Mouse (Mus musculus) cerebral cortex, adult 2 months (tissue): Measurements from ENCODE around the gene Nrxn3.

Experiments
- WGBS: fragments of 180-500 bp; shearing (Covaris S2); methylation state at CpG from one replicate; pipeline ENCODE4 v1.1.7; 2018; 5-methylcytosine and 5-hydroxymethylcytosine counted together

Nrxn3 gene

GRCm38 (mm10) chr12:88812173-88812572, 89.5 kb downstream of the Nrxn3 start:
- WGBS, result 29% methylated on average over 5 of the region's 5 CpGs

- WGBS, result 55% methylated on average over 5 of the region's 5 CpGs
Measured at GRCm38 (mm10) chr12:88816865-88817264, 94.2 kb downstream of the Nrxn3 start.

- 86% methylated on average over 4 of the region's 4 CpGs for WGBS
Measured at GRCm38 (mm10) chr12:88818622-88819334, 96.1 kb downstream of the Nrxn3 start.

- WGBS, result 75% methylated on average over 5 of the region's 5 CpGs
Measured at GRCm38 (mm10) chr12:88819335-88819709, 96.6 kb downstream of the Nrxn3 start.

- WGBS, result 53% methylated on average over 3 of the region's 3 CpGs
Measured at GRCm38 (mm10) chr12:88820131-88820530, 97.5 kb downstream of the Nrxn3 start.

GRCm38 (mm10) chr12:88830851-88831250, 108.2 kb downstream of the Nrxn3 start:
- 45% methylated on average over 1 of the region's 1 CpGs for WGBS

- 60% methylated on average over 2 of the region's 2 CpGs for WGBS
Measured at GRCm38 (mm10) chr12:88835821-88836220, 113.1 kb downstream of the Nrxn3 start.

- 72% methylated on average over 7 of the region's 7 CpGs for WGBS
Measured at GRCm38 (mm10) chr12:88839724-88840123, 117.0 kb downstream of the Nrxn3 start.

GRCm38 (mm10) chr12:88841350-88841749, 118.7 kb downstream of the Nrxn3 start:
- WGBS, result 52% methylated on average over 6 of the region's 6 CpGs

- 44% methylated on average over 6 of the region's 6 CpGs for WGBS
Measured at GRCm38 (mm10) chr12:88850400-88851179, 127.9 kb downstream of the Nrxn3 start.

- 64% methylated on average over 4 of the region's 4 CpGs for WGBS
Measured at GRCm38 (mm10) chr12:88854039-88854438, 131.4 kb downstream of the Nrxn3 start.

- WGBS, result 50% methylated on average over 2 of the region's 2 CpGs
Measured at GRCm38 (mm10) chr12:88857701-88858100, 135.0 kb downstream of the Nrxn3 start.

- 58% methylated on average over 6 of the region's 6 CpGs for WGBS
Measured at GRCm38 (mm10) chr12:88859456-88860345, 137.0 kb downstream of the Nrxn3 start.

GRCm38 (mm10) chr12:88860397-88860796, 137.7 kb downstream of the Nrxn3 start:
- 63% methylated on average over 4 of the region's 4 CpGs for WGBS

- 64% methylated on average over 4 of the region's 4 CpGs for WGBS
Measured at GRCm38 (mm10) chr12:88863069-88863468, 140.4 kb downstream of the Nrxn3 start.

- WGBS, result 70% methylated on average over 1 of the region's 1 CpGs
Measured at GRCm38 (mm10) chr12:88897331-88897730, 174.7 kb downstream of the Nrxn3 start.

GRCm38 (mm10) chr12:88900014-88900727, 177.5 kb downstream of the Nrxn3 start:
- WGBS, result 55% methylated on average over 7 of the region's 7 CpGs

- WGBS, result 14% methylated on average over 1 of the region's 1 CpGs
Measured at GRCm38 (mm10) chr12:88900728-88901080, 178.0 kb downstream of the Nrxn3 start.

GRCm38 (mm10) chr12:88910761-88911160, 188.1 kb downstream of the Nrxn3 start:
- WGBS, result 55% methylated on average over 2 of the region's 2 CpGs

- WGBS, result 64% methylated on average over 2 of the region's 2 CpGs
Measured at GRCm38 (mm10) chr12:88916752-88917151, 194.1 kb downstream of the Nrxn3 start.

- 45% methylated on average over 3 of the region's 3 CpGs for whole genome bisulfite sequencing
Measured at GRCm38 (mm10) chr12:88924896-88925295, 202.2 kb downstream of the Nrxn3 start.

- WGBS, result 45% methylated on average over 4 of the region's 4 CpGs
Measured at GRCm38 (mm10) chr12:88926306-88926705, 203.6 kb downstream of the Nrxn3 start.
